Mouse (Mus musculus) stomach, postnatal 0 days (tissue): ENCODE results near the gene Ccdc116.

Experiments
- CTCF ChIP-seq: IDR thresholded peaks from 2 replicates; pipeline ENCODE4 v1.5.1; 2016; ENCODE audit warnings: antibody characterized with exemption, low read depth, mild to moderate bottlenecking, moderate library complexity
- EP300 ChIP-seq: optimal IDR thresholded peaks from 2 replicates; pipeline ENCODE3; 2016; ENCODE audit warnings: antibody characterized with exemption

DNA sequence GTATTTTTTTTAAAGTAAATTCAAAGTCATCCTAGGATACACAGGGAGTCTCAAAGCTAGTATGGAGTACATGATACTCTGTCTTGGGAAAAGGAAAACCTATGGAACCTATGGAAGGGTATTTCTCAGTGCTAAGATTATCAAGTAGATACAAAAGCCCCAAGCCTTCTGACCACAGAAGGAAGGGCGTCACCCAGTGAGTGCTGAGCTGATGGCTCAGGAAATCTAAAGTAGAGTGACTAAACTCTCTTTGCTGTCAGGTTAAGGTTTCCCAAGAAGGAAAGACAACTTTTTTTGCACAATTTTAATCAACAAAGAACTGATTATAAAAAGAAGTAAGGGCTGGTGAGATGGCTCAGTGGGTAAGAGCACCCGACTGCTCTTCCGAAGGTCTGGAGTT is 32.7 kb upstream of the Ccdc116 start:
- TF ChIP-seq EP300 (no peak), CTCF (no peak)
